Mouse (Mus musculus): ENCODE data around the gene 2510039O18Rik.

The 2510039O18Rik gene

DNA sequence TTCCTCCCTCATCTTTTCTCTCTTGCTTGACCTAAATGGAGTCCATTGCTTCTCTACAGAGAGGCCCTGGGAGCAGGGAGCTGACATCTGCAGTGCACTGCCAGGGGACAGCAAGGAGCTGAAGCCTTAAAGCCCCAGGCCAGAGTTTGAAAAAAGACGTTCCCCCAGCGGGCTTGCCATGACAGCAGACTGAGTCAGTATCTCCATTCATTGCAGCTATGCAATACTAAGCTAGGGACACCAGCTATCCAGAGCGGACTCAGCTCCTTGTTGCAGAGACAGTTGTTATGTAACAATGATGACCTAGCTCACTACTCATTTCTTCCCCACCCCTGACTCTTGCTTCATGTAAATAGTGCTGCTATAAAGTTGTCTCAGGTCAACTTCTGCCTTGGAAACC is 54.6 kb downstream of the 2510039O18Rik start:
- no peak for DNase-seq

Data from lung, postnatal 36 days (tissue).